Mouse (Mus musculus) erythroid progenitor cell, adult 5-6 weeks (primary cell): ENCODE results near the gene Vps33b. TPM values are rescaled to one million over a fixed set of nuclear protein-coding genes. Genes with fewer than 3 reads are reported as not detected.

Source experiments
- ATAC-seq: replicated peaks from 2 replicates; pipeline ENCODE4 v1.8.0; 2016; ENCODE audit warnings: moderate number of reproducible peaks, mild to moderate bottlenecking, moderate TSS enrichment, inconsistent platforms; ENCODE audit not compliant: poor library complexity, low FRiP score, severe bottlenecking
- total RNA-seq, 2 experiments: library from RNA; stranded (forward) in 1 of 2; stranded (reverse) in 1 of 2; fragments of 150-400 nt in 1 of 2; fragments of 186-747, 209-891 nt in 1 of 2; gene quantifications; 2 replicates each; pipeline versions ENCODE4 v1.2.3 to v1.2.4; 2015 to 2017; ENCODE audit warnings: low replicate concordance in 2 of 2

Vps33b gene
- total RNA-seq (2015; ENCODE audit: low replicate concordance) (23.4 and 28.5 TPM in 2 replicates), total RNA-seq (2017; ENCODE audit: low replicate concordance) (4.9 and 27.5 TPM in 2 replicates)

DNA sequence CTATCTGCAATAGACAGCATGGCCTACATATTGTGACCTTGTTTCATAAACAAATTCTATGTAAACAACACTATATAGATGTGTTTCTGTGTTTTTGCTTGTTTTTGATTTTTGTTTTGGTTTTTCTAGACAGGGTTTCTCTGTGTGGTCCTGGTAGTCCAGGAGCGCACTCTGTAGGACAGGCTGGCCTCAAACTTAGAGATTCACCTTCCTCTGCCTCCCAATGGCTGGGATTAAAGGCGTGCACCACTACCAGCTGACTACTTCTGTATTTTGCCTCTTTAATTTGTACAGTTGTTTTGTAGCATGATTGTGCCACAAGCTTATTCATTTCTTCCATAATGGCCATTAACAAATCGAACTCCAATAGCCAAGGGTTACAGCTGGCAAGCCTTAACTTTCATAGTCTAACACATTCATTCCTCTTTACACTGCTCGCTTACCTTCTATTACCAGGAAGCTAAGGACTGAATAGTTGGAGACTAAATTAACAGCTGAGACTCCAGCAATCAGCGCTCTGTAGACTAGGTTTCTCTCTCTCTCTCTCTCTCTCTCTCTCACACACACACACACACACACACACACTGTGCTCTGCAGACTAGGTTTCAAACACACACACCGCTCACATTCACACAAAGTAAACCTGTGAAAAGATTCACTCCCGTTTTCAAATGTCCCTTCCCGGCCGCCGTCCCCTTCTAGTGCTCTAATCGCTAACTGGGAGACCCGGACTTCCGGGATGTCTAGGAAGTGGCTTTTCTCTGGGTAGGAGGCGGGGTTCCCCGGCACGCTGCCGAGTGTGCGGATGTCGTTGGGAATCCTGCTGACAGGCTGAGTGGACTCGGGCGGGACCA lies at the start of gene Vps33b:
TSS of gene Vps33b (plus strand) at position 753 of the 854 bp plus-strand sequence.
- peak; percentile 97 for ATAC-seq

- ATAC-seq = 0 out of 2 replicates have a peak, but pooled peaks have one; percentile 6
Measured at GRCm38 (mm10) chr7:80220237-80220797, 49.1 kb upstream of the Vps33b start.

GRCm38 (mm10) chr7:80221179-80221750 lies 48.2 kb upstream of the Vps33b start:
- no peak for ATAC-seq

DNA sequence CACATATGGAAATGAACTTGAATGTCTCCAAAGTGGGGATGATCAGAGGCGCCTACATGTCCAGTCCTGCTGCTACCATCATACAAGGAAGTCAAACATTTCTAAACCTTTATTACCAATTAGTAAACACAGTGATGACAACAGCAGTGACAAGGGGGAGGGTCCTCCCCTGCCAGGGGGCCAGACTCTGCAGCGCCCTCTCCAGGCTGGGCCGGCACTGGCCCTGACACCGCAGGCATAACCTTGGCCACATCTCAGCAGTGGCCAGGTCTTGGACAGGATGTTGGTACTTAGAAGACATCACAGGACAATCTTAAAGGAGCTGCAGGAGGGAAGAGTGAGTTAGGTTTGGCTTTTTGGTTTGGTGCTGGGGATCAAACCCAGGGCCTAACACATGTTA lies 42.4 kb upstream of the Vps33b start:
- no peak for ATAC-seq

- no peak for ATAC-seq
Measured at GRCm38 (mm10) chr7:80230196-80230595, 39.3 kb upstream of the Vps33b start.

GRCm38 (mm10) chr7:80231971-80232488 lies 37.4 kb upstream of the Vps33b start:
- ATAC-seq = peak; percentile 41

DNA sequence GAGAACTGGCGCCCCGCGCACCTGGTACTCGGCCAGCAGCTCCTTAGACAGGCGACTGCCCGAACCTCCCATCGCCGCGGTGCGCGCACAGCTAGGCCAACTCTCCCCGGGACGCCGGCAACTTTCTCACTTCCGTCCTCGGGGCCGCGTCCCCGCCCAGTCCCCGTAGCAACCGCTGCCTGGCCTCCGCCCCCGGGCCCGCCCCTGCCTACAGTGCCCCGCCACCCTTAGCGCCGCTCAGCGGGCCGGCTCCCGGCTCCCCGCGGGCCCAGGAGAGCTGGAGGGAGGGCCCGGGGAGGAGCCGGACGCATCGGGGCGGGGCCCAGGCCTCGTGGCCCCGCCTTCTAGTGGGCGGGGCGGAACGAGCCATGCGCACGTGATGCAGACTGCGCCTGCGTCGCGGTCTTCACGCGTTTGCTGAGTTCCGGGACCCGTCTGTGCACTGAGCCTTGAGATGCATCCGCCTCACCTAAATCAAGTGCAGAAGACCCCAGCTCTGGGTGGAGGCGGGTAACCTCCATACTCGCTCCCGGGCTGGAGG lies 36.9 kb upstream of the Vps33b start, which contains the start of the genes Cib1 and Gdpgp1:
TSS of gene Cib1 (minus strand) at position 325 of the 541 bp plus-strand sequence.
TSS of gene Gdpgp1 (plus strand) at position 377 of the 541 bp plus-strand sequence.
- ATAC-seq = peak; percentile 93

DNA sequence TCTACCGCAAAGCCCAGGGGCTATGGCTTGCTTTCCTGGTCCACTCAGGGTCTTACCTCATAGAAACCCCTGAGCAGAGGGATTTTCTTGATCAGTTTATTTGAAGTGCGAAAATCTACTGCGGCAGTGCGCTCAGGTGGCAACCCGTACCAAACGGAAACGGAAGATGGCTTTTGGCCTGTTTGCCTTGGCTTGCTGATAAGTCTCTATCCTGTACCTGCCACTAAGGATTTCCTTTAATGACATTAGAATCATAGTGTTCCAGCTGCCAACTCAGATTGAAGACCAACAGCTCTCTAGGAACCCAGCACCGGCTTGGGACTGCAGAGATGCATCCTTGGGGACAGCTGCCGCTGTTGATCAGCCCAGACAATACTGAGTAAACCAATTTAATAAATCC lies 35.6 kb upstream of the Vps33b start:
- no peak for ATAC-seq

DNA sequence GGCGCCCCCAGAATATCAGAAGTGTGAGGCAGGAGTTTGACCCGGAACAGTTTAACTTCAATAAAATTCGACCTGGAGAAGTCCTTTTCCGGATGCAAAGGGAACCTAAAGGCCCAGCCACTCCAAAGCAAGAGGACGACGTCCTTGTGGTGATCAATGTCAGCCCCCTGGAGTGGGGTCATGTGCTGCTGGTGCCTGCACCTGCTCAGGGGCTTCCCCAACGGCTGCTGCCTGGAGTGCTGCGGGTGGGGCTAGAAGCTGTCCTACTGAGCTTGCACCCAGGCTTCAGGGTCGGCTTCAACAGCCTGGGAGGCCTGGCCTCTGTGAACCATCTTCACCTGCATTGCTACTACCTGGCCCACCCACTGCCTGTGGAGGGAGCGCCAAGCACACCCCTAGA lies 30.9 kb upstream of the Vps33b start:
- ATAC-seq = no peak

DNA sequence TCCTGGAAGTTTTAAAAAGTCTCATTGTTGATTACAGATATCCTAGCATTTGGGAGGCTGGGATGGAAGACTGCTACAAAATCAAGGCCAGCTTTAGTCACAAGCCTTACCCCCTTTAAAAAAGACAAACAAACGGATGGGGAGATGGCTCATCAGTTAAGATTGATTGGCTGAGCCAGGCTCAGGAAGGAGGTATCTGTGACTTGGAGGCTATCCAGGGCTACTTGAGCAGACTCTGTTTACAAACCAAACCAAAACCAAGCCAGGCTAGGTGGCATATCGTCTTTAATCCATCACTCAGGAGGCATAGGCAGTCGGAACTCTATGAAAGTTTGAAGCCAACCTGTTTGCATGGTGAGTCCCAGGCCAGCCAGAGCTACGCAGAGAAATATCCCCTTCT lies 27.8 kb upstream of the Vps33b start:
- no peak for ATAC-seq

- ATAC-seq = no peak
Measured at GRCm38 (mm10) chr7:80244851-80245250, 24.6 kb upstream of the Vps33b start.

DNA sequence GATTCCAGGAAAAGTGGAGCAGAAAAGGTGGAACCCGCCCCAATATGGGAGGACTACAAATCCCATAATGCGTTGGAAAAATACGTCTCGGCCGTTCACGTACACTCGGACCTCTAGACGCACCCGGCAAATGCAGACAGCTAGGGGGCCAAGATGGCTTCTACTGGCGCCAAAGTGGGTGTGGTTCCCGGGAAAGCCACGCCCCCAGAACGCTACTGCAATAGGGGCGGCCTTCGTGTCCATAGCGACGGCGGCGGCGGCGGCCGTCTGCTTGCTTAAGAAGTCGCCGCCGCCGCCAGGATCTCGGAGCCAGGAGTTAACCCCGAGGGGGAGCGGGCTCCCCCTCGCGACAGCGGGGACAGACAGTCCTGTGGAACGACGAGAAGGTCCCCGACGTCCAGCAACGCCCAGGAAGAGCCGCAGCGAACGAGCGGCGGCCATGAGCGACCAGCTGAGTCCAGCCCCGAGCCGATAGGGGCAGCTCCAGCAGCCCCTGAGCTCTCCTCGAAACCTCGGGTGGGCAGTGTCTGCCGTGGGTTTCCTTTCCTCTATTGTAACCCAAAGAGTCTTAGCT lies 23.2 kb upstream of the Vps33b start, which contains the start of gene Ttll13:
TSS of gene Ttll13 (plus strand) at position 229 of the 574 bp plus-strand sequence.
- peak; percentile 96 for ATAC-seq

GRCm38 (mm10) chr7:80246859-80247258 lies 22.6 kb upstream of the Vps33b start:
- no peak for ATAC-seq

- no peak for ATAC-seq
Measured at GRCm38 (mm10) chr7:80252437-80252836, 17.0 kb upstream of the Vps33b start.

- no peak for ATAC-seq
Measured at GRCm38 (mm10) chr7:80252886-80253285, 16.6 kb upstream of the Vps33b start.

DNA sequence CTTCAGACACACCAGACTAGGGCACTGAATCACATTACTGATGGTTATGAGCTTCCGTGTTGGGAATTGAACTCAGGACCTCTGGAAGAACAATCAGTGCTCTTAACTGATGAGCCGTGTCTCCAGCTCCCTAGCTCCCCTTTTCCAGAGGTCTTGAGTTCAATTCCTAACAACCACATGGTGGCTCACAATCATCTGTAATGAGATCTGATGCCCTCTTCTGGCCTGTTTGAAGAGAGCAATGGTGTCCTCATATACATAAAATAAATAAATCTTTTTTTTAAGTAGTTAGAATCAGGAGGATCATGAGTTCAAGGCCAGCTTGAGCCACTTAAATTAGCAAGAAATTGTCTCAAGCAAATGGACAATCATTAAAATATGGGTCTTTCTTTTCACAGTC lies 13.5 kb upstream of the Vps33b start:
- no peak for ATAC-seq

GRCm38 (mm10) chr7:80257706-80258105 lies 11.7 kb upstream of the Vps33b start:
- ATAC-seq = no peak

- peak; percentile 97 for ATAC-seq
Measured at GRCm38 (mm10) chr7:80260625-80261371, 8.7 kb upstream of the Vps33b start, which contains the start of gene Ngrn. Gene Ngrn (plus strand): TSS chr7:80261215.
